Mouse (Mus musculus) liver, embryonic 11.5 days (tissue): Measurements from ENCODE around the gene Kpna4. TPM values are rescaled to one million over a fixed set of nuclear protein-coding genes. Genes with fewer than 3 reads are reported as not detected.

Source experiments
- ATAC-seq: fragments of 200-750 bp; cut with Nextera tagmentation; replicated peaks from 2 replicates; pipeline ENCODE4 v1.8.0; 2017; ENCODE audit warnings: moderate number of reproducible peaks, mild to moderate bottlenecking, moderate TSS enrichment, moderate library complexity; ENCODE audit not compliant: low FRiP score
- DNase-seq: peaks from one replicate; pipeline ENCODE4 v3.0.0-alpha.2; 2017; ENCODE audit warnings: low spot score
- H3K27ac ChIP-seq: fragments of 300-500 bp; sonication (generic); 2 replicates; pipeline ENCODE4 v1.5.1; 2014; ENCODE audit warnings: mild to moderate bottlenecking, low read depth, low read length, control low read depth
- H3K27me3 ChIP-seq: fragments of 300-500 bp; sonication (generic); replicated peaks from 2 replicates; pipeline ENCODE4 v1.6.1; 2014; ENCODE audit warnings: low read length, mixed read lengths; ENCODE audit not compliant: control insufficient read depth, insufficient read depth
- H3K36me3 ChIP-seq: fragments of 300-500 bp; sonication (generic); 2 replicates; pipeline ENCODE4 v1.6.1; 2014; ENCODE audit warnings: mild to moderate bottlenecking, low read length, moderate library complexity, mixed read lengths; ENCODE audit not compliant: control insufficient read depth, insufficient read depth
- H3K4me1 ChIP-seq: fragments of 300-500 bp; sonication (generic); replicated peaks from 2 replicates; pipeline ENCODE4 v1.6.1; 2014; ENCODE audit warnings: low read length, mixed read lengths; ENCODE audit not compliant: control insufficient read depth, insufficient read depth
- H3K4me2 ChIP-seq: fragments of 300-500 bp; sonication (generic); 2 replicates; pipeline ENCODE4 v1.6.1; 2014; ENCODE audit warnings: mild to moderate bottlenecking, control low read depth, moderate library complexity
- H3K4me3 ChIP-seq: fragments of 300-500 bp; sonication (generic); 2 replicates; pipeline ENCODE4 v1.5.1; 2014; ENCODE audit warnings: low read depth, low read length, control low read depth
- H3K9ac ChIP-seq: fragments of 300-500 bp; sonication (generic); 2 replicates; pipeline ENCODE4 v1.6.1; 2014; ENCODE audit warnings: low read depth, low read length, control low read depth
- H3K9me3 ChIP-seq: fragments of 300-500 bp; sonication (generic); 2 replicates; pipeline ENCODE4 v1.6.1; 2016; ENCODE audit warnings: low read length, inconsistent platforms, mixed read lengths; ENCODE audit not compliant: control insufficient read depth
- WGBS: fragments of 180-500 bp; shearing (Covaris S2); extraction: QIAGEN DNeasy Blood & Tissue Kit; methylation state at CpG from one replicate; pipeline ENCODE4 v1.1.7; 2014; 5-methylcytosine and 5-hydroxymethylcytosine counted together
- polyA plus RNA-seq: library from polyadenylated mRNA; unstranded; fragments of >200 nt; fragmentation: Nextera tagmentation; extraction: Ambion mirVana; gene quantifications from 2 replicates; pipeline ENCODE4 v1.2.1, GENCODE M21; 2014

Gene Kpna4
- polyA plus RNA-seq, 1 experiment from 2014 or later: 26.2 TPM

DNA sequence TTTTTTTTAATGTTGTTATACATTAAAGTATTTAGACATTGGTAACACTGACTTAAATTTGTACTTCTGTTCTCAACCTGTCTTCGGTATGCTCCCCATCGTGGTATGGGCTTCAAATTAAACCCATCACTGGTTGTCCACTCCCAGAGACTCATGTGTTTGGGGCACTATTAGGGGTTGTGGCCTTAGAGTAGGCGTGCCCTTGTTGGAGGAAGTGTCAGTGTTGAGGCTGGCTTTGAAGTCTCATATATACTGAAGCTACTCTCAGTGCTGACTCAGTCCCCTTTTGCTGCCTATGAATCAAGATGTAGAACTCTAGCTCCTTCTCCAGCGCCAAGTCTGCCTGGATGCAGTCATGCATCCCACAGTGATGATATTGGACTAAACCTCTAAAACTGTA is 66.2 kb downstream of the Kpna4 start:
- H3K4me2 ChIP-seq: no peak overlapping the region
- H3K27me3 ChIP-seq: no peaks in the 10 kb centered on the region
- no peaks in the 10 kb centered on the region for H3K9me3 ChIP-seq
- ATAC-seq (no peak), DNase-seq (no peak)
- H3K4me3 ChIP-seq: no peak overlapping the region
- WGBS: 91% methylated on average over 4 of the region's 4 CpGs
- peaks cover 9% of the 10 kb centered on the region for H3K4me1 ChIP-seq
- H3K36me3 ChIP-seq: no peaks in the 10 kb centered on the region
- no peak overlapping the region for H3K9ac ChIP-seq
- H3K27ac ChIP-seq: no peak overlapping the region

DNA sequence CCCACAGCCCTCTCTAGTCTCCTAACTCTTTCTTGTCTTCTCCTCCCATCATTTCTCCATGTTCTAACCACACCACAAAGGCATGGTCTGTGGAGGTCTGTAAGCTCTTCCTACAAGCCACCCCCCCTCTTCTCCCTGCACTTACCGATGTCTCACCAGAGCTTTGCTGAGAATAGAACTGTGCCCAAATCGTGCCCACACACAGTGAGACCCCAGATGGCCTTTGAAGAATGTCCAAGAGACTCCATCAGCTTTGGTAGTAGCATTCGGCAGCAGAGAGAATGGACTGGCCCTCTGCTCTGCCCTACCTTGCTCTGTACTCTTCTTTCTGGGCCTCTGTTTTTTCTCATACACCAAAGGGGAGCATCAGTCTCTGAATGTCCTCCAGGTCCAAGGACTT is 71.0 kb downstream of the Kpna4 start:
- H3K27me3 ChIP-seq: no peaks in the 10 kb centered on the region
- ATAC-seq: no peak
- H3K4me1 ChIP-seq: peaks cover 24% of the 10 kb centered on the region
- no peaks in the 10 kb centered on the region for H3K9me3 ChIP-seq
- peak overlapping the region; percentile 88 for H3K27ac ChIP-seq
- no peak overlapping the region for H3K9ac ChIP-seq
- H3K4me3 ChIP-seq: no peak overlapping the region
- no peak for DNase-seq
- 87% methylated on average over 3 of the region's 3 CpGs for WGBS
- no peak overlapping the region for H3K4me2 ChIP-seq
- H3K36me3 ChIP-seq: no peaks in the 10 kb centered on the region

DNA sequence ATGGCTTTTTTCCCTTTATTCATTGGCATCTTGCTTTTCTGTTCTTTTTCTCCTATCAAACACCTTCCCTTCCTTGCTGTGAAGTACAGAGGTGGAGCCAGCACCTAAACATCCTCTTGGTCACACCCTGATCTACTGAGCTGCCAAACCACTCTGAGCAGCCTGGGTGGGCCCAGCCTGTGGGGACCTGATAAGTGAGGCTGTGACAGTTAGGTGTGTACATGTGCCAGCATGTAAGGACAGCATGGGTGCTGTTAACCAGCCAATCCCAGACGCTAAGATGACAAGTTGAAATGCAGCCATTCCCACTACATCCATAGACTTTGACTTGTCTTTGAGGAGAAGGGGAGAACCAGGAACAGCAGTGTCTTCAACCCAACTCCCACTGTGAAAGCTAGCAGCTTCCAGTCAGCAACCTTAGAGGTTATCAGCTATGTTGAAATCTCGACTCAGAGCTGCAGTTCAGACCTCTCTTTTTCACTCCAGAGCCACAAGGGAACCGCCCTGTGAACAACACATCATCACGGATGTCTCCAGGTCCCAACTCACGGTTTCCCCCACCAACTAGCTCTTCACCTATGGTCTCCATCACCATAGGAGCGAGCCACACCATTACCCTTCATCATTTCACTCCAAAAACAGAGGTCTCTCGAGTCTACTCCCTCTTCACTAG is 72.0 kb downstream of the Kpna4 start:
- DNase-seq: peak; percentile 76
- peak; percentile 100 for ATAC-seq
- 54% methylated on average over 7 of the region's 7 CpGs for WGBS
- Histone ChIP-seq H3K9me3 (no peaks in the 10 kb centered on the region), H3K4me3 (peak overlapping the region; percentile 3; the same call in 1 of the 2 replicates), H3K36me3 (no peaks in the 10 kb centered on the region), H3K4me1 (peaks cover 24% of the 10 kb centered on the region), H3K4me2 (peak overlapping the region; percentile 50), H3K27me3 (no peaks in the 10 kb centered on the region), H3K9ac (peak overlapping the region; percentile 51), H3K27ac (peak overlapping the region; percentile 88)

DNA sequence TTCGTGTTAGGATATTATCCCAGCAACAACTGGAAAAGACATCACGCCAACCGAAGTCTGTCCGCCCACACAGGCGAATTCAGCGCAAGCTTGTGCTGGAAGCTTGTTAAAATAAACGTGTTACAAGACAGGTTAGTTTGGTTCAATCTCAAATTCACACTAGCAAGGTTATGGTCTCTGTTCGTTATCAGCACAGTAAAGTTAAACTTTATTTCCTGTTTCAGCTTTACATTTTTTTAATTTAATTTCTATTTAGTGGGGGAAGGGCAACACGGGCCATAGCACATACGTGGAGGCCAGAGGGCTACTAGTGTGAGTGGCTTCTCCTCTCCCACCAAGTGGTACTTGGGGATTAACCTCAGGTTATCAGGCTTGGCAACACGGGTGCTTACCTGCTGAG is 75.0 kb downstream of the Kpna4 start:
- H3K27me3 ChIP-seq: no peaks in the 10 kb centered on the region
- no peak overlapping the region for H3K4me3 ChIP-seq
- H3K4me1 ChIP-seq: peaks cover 25% of the 10 kb centered on the region
- 85% methylated on average over 11 of the region's 11 CpGs for WGBS
- ATAC-seq (no peak), DNase-seq (no peak)
- H3K9ac ChIP-seq: no peak overlapping the region
- no peaks in the 10 kb centered on the region for H3K36me3 ChIP-seq
- no peak overlapping the region for H3K4me2 ChIP-seq
- no peaks in the 10 kb centered on the region for H3K9me3 ChIP-seq
- no peak overlapping the region for H3K27ac ChIP-seq

DNA sequence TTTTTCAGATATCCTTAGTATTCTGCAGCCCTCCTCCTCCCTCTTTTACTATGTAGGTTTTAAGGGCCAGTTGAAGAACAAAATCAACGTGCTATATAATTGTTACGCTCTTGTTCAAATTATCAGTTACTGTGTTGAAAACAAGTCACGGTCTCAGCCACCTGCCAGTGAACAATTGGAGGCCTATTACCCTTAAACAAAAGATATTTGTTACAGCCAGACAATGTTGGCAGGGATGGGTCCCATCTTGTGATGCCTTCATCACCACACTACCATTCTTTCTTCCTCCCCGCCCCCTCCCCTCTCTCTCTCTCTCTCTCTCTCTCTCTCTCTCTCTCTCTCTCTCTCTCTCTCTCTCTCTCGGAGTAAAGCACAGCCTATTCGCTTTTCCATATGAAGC is 77.9 kb downstream of the Kpna4 start:
- DNase-seq (no peak), ATAC-seq (no peak)
- Histone ChIP-seq H3K36me3 (no peaks in the 10 kb centered on the region), H3K27me3 (no peaks in the 10 kb centered on the region), H3K9ac (no peak overlapping the region), H3K4me2 (no peak overlapping the region), H3K9me3 (no peaks in the 10 kb centered on the region), H3K27ac (no peak overlapping the region), H3K4me3 (no peak overlapping the region), H3K4me1 (peaks cover 15% of the 10 kb centered on the region)
- WGBS: 88% methylated on average over 6 of the region's 6 CpGs

DNA sequence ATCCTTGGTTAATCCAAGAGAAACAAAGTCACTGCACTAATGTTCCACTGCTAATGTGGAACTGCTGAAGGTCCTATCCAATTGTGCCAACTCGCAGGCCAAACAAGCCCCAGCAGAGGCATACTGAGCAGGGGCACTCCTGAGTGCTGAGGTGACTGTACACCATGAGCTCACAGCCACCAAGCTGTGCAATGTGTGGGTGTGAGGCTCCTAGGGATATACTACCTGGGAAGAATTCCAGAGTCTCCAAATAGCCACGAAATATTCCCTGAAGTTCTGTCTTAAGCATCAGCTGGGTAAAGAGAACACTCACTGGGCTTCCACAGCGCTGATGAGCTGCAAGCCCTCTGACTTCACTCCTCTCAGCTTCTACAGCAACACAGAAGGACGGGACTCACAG is 79.2 kb downstream of the Kpna4 start:
- WGBS: 81% methylated on average over 4 of the region's 4 CpGs
- Histone ChIP-seq H3K27ac (no peak overlapping the region), H3K9me3 (no peaks in the 10 kb centered on the region), H3K36me3 (no peaks in the 10 kb centered on the region), H3K4me3 (no peak overlapping the region), H3K27me3 (no peaks in the 10 kb centered on the region), H3K9ac (no peak overlapping the region), H3K4me2 (no peak overlapping the region), H3K4me1 (peaks cover 12% of the 10 kb centered on the region)
- ATAC-seq: no peak
- DNase-seq: no peak

DNA sequence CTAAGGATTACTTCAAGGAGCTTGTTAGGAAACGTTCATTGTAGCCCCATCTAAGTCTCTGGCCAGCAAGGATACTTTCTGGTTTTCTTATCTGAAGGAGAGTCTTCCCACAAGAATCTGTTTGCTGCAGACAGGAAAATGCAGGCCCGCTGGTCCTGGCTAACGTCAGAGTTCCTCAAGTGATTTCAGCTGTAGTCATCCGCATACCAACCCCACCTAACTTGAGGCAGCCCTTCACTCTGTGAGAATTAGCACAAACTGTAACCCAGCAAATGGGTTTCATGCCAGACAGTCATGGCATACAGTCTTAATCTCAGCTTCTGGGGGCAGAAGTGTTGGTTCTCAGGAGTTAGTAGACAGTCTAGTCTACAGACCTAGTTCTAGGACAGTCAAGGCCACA is 80.4 kb downstream of the Kpna4 start:
- Histone ChIP-seq H3K4me1 (peaks cover 12% of the 10 kb centered on the region), H3K27me3 (no peaks in the 10 kb centered on the region), H3K9me3 (no peaks in the 10 kb centered on the region), H3K4me3 (no peak overlapping the region), H3K36me3 (no peaks in the 10 kb centered on the region), H3K9ac (no peak overlapping the region; the same call in 1 of the 2 replicates), H3K4me2 (no peak overlapping the region; the same call in none of the 2 replicates), H3K27ac (no peak overlapping the region)
- no peak for ATAC-seq
- no peak for DNase-seq
- 19% methylated on average over 4 of the region's 4 CpGs for WGBS

DNA sequence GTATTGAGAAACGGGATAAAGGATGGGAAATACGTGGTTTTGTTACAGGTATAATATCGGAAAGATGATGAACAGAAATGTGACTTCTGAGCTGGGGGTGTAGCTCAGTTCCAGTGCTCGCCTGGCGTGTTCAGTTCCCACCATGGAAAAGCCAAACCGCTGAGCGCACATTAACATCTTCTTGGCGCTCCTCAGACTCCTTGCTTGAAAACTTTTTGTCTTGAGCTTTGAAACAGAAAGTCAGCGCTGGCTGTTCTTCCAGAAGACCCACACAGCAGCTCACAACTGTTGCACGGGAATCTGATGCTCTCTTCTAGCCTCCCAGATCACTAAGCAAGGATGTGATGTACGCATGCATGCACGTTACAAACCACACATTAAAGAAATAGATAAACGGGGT is 81.2 kb downstream of the Kpna4 start:
- peaks cover 4% of the 10 kb centered on the region for H3K36me3 ChIP-seq
- WGBS: 28% methylated on average over 13 of the region's 13 CpGs
- ATAC-seq (no peak), DNase-seq (no peak)
- peak overlapping the region; percentile 95 for H3K4me3 ChIP-seq
- H3K9me3 ChIP-seq: no peaks in the 10 kb centered on the region
- H3K27me3 ChIP-seq: no peaks in the 10 kb centered on the region
- peak overlapping the region; percentile 93 for H3K9ac ChIP-seq
- peaks cover 19% of the 10 kb centered on the region for H3K4me1 ChIP-seq
- H3K27ac ChIP-seq: no peak overlapping the region
- peak overlapping the region; percentile 69 for H3K4me2 ChIP-seq

DNA sequence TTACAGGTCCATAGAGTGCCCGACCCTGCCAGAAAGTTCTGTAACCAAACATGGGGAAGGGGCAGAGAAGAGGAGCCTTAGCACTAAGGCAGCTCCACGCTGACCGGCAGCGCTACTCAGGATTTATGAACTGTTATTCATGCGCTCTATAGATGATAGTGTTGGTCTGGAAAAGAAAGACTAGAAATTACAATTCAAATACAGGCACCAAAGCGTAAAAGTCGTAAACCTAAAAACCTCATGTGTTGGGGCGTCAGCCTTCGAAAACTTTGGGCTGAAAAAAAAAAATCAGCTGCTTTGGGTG is 81.6 kb downstream of the Kpna4 start:
- no peaks in the 10 kb centered on the region for H3K9me3 ChIP-seq
- peaks cover 22% of the 10 kb centered on the region for H3K4me1 ChIP-seq
- H3K9ac ChIP-seq: peak overlapping the region; percentile 93
- DNase-seq: no peak
- peak; percentile 10 for ATAC-seq
- peaks cover 8% of the 10 kb centered on the region for H3K36me3 ChIP-seq
- peak overlapping the region; percentile 96 for H3K27ac ChIP-seq
- H3K4me3 ChIP-seq: peak overlapping the region; percentile 95
- peak overlapping the region; percentile 69 for H3K4me2 ChIP-seq
- no peaks in the 10 kb centered on the region for H3K27me3 ChIP-seq
- 7% methylated on average over 9 of the region's 9 CpGs for whole genome bisulfite sequencing
